Comparison of ENCODE assay signal across 17 mouse cellular contexts in genomic region chr3:107367938-107368599, GRCm38 (mm10).
"Had no signal": no experiment of that assay in that cellular context is flagged by ENCODE, and none has a peak within 500 bp of the region (broad histone marks: within the 10 kb centered on the region; RNA-seq: fewer than 3 reads in every experiment).

No protein-coding gene starts in this region.

- H3K4me2 ChIP-seq: lung, embryonic 15.5 days; midbrain, embryonic 11.5 days; midbrain, embryonic 13.5 days; midbrain, embryonic 15.5 days; neural tube, embryonic 12.5 days; stomach, embryonic 15.5 days had no signal

- ATAC-seq: liver, postnatal 0 days; lung, postnatal 0 days; midbrain, embryonic 13.5 days; midbrain, embryonic 15.5 days had no signal

- DNase-seq: liver, postnatal 0 days; lung, adult 2 months; lung, postnatal 14 days; lung, postnatal 36 days; thymus, adult 2 months; thymus, postnatal 25 days; thymus, postnatal 4 days had no signal

- H3K4me3 ChIP-seq: lung, embryonic 15.5 days; megakaryocyte, embryonic 14.5 days; midbrain, embryonic 13.5 days; midbrain, embryonic 15.5 days; neural tube, embryonic 12.5 days; stomach, embryonic 15.5 days had no signal

- H3K27me3 ChIP-seq: midbrain, embryonic 15.5 days; neural tube, embryonic 12.5 days; stomach, embryonic 15.5 days had no signal

- H3K36me3 ChIP-seq: lung, embryonic 15.5 days; midbrain, embryonic 13.5 days; midbrain, embryonic 15.5 days; neural tube, embryonic 12.5 days; stomach, embryonic 15.5 days had no signal

- H3K27ac ChIP-seq: lung, embryonic 15.5 days; macrophage; midbrain, embryonic 13.5 days; midbrain, embryonic 15.5 days; neural tube, embryonic 12.5 days; stomach, embryonic 15.5 days; stomach, postnatal 0 days had no signal

- H3K4me1 ChIP-seq: lung, embryonic 15.5 days; midbrain, embryonic 15.5 days; neural tube, embryonic 12.5 days; stomach, embryonic 15.5 days had no signal

- H3K9ac ChIP-seq: liver, postnatal 0 days; lung, embryonic 15.5 days; midbrain, embryonic 13.5 days; midbrain, embryonic 15.5 days; neural tube, embryonic 12.5 days; stomach, embryonic 15.5 days had no signal

- H3K9me3 ChIP-seq: lung, embryonic 15.5 days; megakaryocyte, embryonic 14.5 days; midbrain, embryonic 13.5 days; midbrain, embryonic 15.5 days; neural tube, embryonic 12.5 days; stomach, embryonic 15.5 days had no signal
